Mouse (Mus musculus): ENCODE results near the gene Abcf2. TPM values are rescaled to one million over a fixed set of nuclear protein-coding genes. Genes with fewer than 3 reads are reported as not detected.

Gene Abcf2
- polyA plus RNA-seq, 1 experiment, result 101 TPM

GRCm38 (mm10) chr5:24526190-24526888, 50.9 kb downstream of the Abcf2 start:
- no peaks in the 10 kb centered on the region for H3K4me1 ChIP-seq (ENCODE audit: control insufficient read depth, insufficient read depth, low read length)
- WGBS, result 4% methylated on average over 95 of the region's 109 CpGs
- peaks cover 8% of the 10 kb centered on the region; the same call in 1 of the 2 replicates for H3K27me3 ChIP-seq (ENCODE audit: control insufficient read depth, insufficient read depth, low read length)
- DNase-seq, result no peak
- H3K27ac ChIP-seq (ENCODE audit: insufficient read depth, low read length), result no peak overlapping the region
- TF ChIP-seq POLR2A (IDR thresholded peaks at IDR 0.05; ENCODE audit: borderline replicate concordance, insufficient read depth, low read length) (no peak), CTCF (IDR thresholded peaks at IDR 0.05; ENCODE audit: borderline replicate concordance, insufficient read depth, low read depth, low read length) (no peak)
- no peak overlapping the region for H3K4me3 ChIP-seq (replicated peaks; ENCODE audit: insufficient read depth, low read depth, low read length)

- WGBS, result 7% methylated on average over 34 of the region's 34 CpGs
- TF ChIP-seq CTCF (IDR thresholded peaks at IDR 0.05; ENCODE audit: borderline replicate concordance, insufficient read depth, low read depth, low read length), result no peak
- no peak for DNase-seq
- H3K27me3 ChIP-seq (ENCODE audit: control insufficient read depth, insufficient read depth, low read length), result peaks cover 8% of the 10 kb centered on the region; the same call in 1 of the 2 replicates
- H3K27ac ChIP-seq (ENCODE audit: insufficient read depth, low read length), result no peak overlapping the region
- H3K4me3 ChIP-seq (replicated peaks; ENCODE audit: insufficient read depth, low read depth, low read length), result no peak overlapping the region
- no peaks in the 10 kb centered on the region for H3K4me1 ChIP-seq (ENCODE audit: control insufficient read depth, insufficient read depth, low read length)
Measured at GRCm38 (mm10) chr5:24525360-24526189, 51.7 kb downstream of the Abcf2 start.

- Histone ChIP-seq H3K27me3 (ENCODE audit: control insufficient read depth, insufficient read depth, low read length) (peaks cover 8% of the 10 kb centered on the region; the same call in 1 of the 2 replicates), H3K4me1 (ENCODE audit: control insufficient read depth, insufficient read depth, low read length) (no peaks in the 10 kb centered on the region), H3K4me3 (replicated peaks; ENCODE audit: insufficient read depth, low read depth, low read length) (no peak overlapping the region), H3K27ac (ENCODE audit: insufficient read depth, low read length) (no peak overlapping the region)
- DNase-seq, result no peak
- TF ChIP-seq POLR2A (IDR thresholded peaks at IDR 0.05; ENCODE audit: borderline replicate concordance, insufficient read depth, low read length) (no peak), CTCF (IDR thresholded peaks at IDR 0.05; ENCODE audit: borderline replicate concordance, insufficient read depth, low read depth, low read length) (no peak)
- 29% methylated on average over 4 of the region's 4 CpGs for WGBS
Measured at GRCm38 (mm10) chr5:24524522-24524921, 52.7 kb downstream of the Abcf2 start.

GRCm38 (mm10) chr5:24523806-24524205, 53.5 kb downstream of the Abcf2 start:
- WGBS, result 49% methylated on average over 8 of the region's 8 CpGs
- H3K27me3 ChIP-seq (ENCODE audit: control insufficient read depth, insufficient read depth, low read length), result peaks cover 8% of the 10 kb centered on the region; the same call in 1 of the 2 replicates
- H3K4me1 ChIP-seq (ENCODE audit: control insufficient read depth, insufficient read depth, low read length), result no peaks in the 10 kb centered on the region
- TF ChIP-seq CTCF (IDR thresholded peaks at IDR 0.05; ENCODE audit: borderline replicate concordance, insufficient read depth, low read depth, low read length) (no peak), POLR2A (IDR thresholded peaks at IDR 0.05; ENCODE audit: borderline replicate concordance, insufficient read depth, low read length) (no peak)
- H3K4me3 ChIP-seq (replicated peaks; ENCODE audit: insufficient read depth, low read depth, low read length), result no peak overlapping the region
- DNase-seq, result no peak
- H3K27ac ChIP-seq (ENCODE audit: insufficient read depth, low read length), result no peak overlapping the region

GRCm38 (mm10) chr5:24521366-24521765, 55.9 kb downstream of the Abcf2 start:
- Histone ChIP-seq H3K27ac (ENCODE audit: insufficient read depth, low read length) (no peak overlapping the region), H3K27me3 (ENCODE audit: control insufficient read depth, insufficient read depth, low read length) (peaks cover 3% of the 10 kb centered on the region; the same call in 1 of the 2 replicates), H3K4me1 (ENCODE audit: control insufficient read depth, insufficient read depth, low read length) (no peaks in the 10 kb centered on the region), H3K4me3 (replicated peaks; ENCODE audit: insufficient read depth, low read depth, low read length) (no peak overlapping the region)
- no peak for DNase-seq
- WGBS, result 68% methylated on average over 8 of the region's 8 CpGs
- no peak for TF ChIP-seq POLR2A (IDR thresholded peaks at IDR 0.05; ENCODE audit: borderline replicate concordance, insufficient read depth, low read length)
- TF ChIP-seq CTCF (IDR thresholded peaks at IDR 0.05; ENCODE audit: borderline replicate concordance, insufficient read depth, low read depth, low read length), result no peak

Other genes with a start within 250 kb of the Abcf2 start
- 83.3 and 85.2 TPM in 2 replicates for gene Kcnh2, start 225.9 kb downstream of the Abcf2 start, polyA plus RNA-seq (2012; rRNA removed)
- 7.5 and 8.6 TPM in 2 replicates for gene Nos3, start 212.7 kb downstream of the Abcf2 start, polyA plus RNA-seq (2012; rRNA removed)
- 4.1 and 4.4 TPM in 2 replicates for gene Atg9b, start 185.3 kb downstream of the Abcf2 start, polyA plus RNA-seq (2012; rRNA removed)
- 51.8 and 53.5 TPM in 2 replicates for gene Abcb8, start 183.8 kb downstream of the Abcf2 start, polyA plus RNA-seq (2012; rRNA removed)
- 0.74 and 0.87 TPM in 2 replicates for gene Asic3, start 164.1 kb downstream of the Abcf2 start, polyA plus RNA-seq (2012; rRNA removed)
- gene Cdk5, start 153.9 kb downstream of the Abcf2 start, polyA plus RNA-seq (2012; rRNA removed), result 221 and 222 TPM in 2 replicates
- gene Slc4a2, start 153.6 kb downstream of the Abcf2 start, polyA plus RNA-seq (2012; rRNA removed), result 81.3 and 88.0 TPM in 2 replicates
- 246 and 265 TPM in 2 replicates for gene Fastk, start 132.2 kb downstream of the Abcf2 start, polyA plus RNA-seq (2012; rRNA removed)
- gene Tmub1, start 129.6 kb downstream of the Abcf2 start, polyA plus RNA-seq (2012; rRNA removed), result 60.6 and 61.1 TPM in 2 replicates
- gene Agap3, start 125.3 kb downstream of the Abcf2 start, polyA plus RNA-seq (2012; rRNA removed), result 402 and 421 TPM in 2 replicates
- 0.38 and 0.44 TPM in 2 replicates for gene Gbx1, start 50.3 kb downstream of the Abcf2 start, polyA plus RNA-seq (2012; rRNA removed)
- 0.18 and 0.21 TPM in 2 replicates for gene Asb10, start 36.5 kb downstream of the Abcf2 start, polyA plus RNA-seq (2012; rRNA removed)
- gene 4931409K22Rik, start 20.7 kb downstream of the Abcf2 start, polyA plus RNA-seq (2012; rRNA removed), result not detected in 2 replicates
- gene Chpf2, start 9.3 kb upstream of the Abcf2 start, polyA plus RNA-seq (2012; rRNA removed), result 46.3 and 48.9 TPM in 2 replicates
- gene Smarcd3, start 46.9 kb upstream of the Abcf2 start, polyA plus RNA-seq (2012; rRNA removed), result 89.9 and 102 TPM in 2 replicates
- 79.0 and 80.4 TPM in 2 replicates for gene Nub1, start 108.1 kb upstream of the Abcf2 start, polyA plus RNA-seq (2012; rRNA removed)
- gene Wdr86, start 153.3 kb upstream of the Abcf2 start, polyA plus RNA-seq (2012; rRNA removed), result 1.5 and 3.6 TPM in 2 replicates
- 0.34 and 0.76 TPM in 2 replicates for gene Crygn, start 180.5 kb upstream of the Abcf2 start, polyA plus RNA-seq (2012; rRNA removed)

All from cerebellum, adult 2 months (tissue).